Mouse (Mus musculus): ENCODE data around the gene Wdr73.
A peak's percentile ranks its signal among the peaks of the same experiment; 100 is the strongest.

Wdr73 gene

DNA sequence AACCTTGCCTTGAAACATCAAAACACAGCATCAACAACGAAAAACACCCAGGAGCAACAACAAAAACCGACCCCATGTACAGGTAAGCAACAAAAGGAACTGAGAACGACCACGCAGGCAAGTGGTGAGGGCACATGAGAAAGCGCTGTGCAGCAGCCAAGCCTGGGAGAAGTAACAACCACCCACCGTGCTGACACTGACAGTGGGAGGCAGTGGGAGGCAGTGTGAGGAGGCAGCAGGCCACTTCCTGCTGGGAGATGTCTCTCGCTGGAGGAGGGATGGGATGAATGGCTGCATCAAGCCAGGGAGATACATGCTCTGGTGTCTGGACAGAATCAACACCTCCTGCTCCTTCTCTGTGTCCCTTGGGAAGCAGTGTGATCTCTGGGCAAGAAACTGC lies 3.9 kb downstream of the Wdr73 start:
- ATAC-seq (ENCODE audit: insufficient number of reproducible peaks, low FRiP score, low TSS enrichment), result no peak

- ATAC-seq (ENCODE audit: insufficient number of reproducible peaks, low FRiP score, low TSS enrichment), result no peak
Observed at GRCm38 (mm10) chr7:80894815-80895519, 6.1 kb downstream of the Wdr73 start.

- ATAC-seq (ENCODE audit: insufficient number of reproducible peaks, low FRiP score, low TSS enrichment), result no peak
Observed at GRCm38 (mm10) chr7:80894196-80894595, 6.9 kb downstream of the Wdr73 start.

GRCm38 (mm10) chr7:80893753-80894129 lies 7.3 kb downstream of the Wdr73 start:
- 0 out of 2 replicates have a peak, but pooled peaks have one; percentile 5 for ATAC-seq (ENCODE audit: insufficient number of reproducible peaks, low FRiP score, low TSS enrichment)

DNA sequence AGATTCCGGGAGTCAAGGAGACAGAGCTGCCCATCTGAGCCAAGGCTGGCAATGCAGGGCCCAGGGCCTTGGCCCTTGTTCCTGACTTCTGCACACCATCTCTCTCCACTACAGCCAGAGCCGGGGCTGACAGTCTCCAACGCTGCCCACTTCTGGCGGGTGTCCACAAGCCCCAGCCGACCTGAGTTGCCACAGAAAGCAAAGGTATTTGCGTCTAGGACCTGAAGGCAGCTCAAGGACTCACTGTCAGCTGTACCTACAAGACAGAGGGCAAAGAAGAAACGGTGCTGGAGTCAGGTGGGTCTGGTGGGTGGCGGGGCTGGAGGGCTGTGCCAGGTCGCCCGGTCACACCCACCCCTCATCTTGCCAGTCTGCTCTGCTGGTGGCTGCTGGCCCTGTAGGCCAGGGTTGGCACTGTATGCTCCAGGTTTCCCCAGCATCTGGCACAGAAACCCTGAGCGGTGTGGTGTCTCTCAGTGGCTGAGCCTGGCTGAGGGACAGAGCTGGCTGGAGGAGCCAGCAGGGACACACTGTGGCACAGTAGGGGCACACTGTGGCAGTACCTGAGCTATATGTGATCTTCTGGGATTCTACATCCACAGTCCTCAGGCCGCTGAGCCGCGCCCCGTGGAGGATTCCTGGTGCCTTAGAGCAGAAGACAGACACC lies 7.8 kb downstream of the Wdr73 start:
- peak; percentile 73 for ATAC-seq (ENCODE audit: insufficient number of reproducible peaks, low FRiP score, low TSS enrichment)

- no peak for ATAC-seq (ENCODE audit: insufficient number of reproducible peaks, low FRiP score, low TSS enrichment)
Observed at GRCm38 (mm10) chr7:80889841-80890241, 11.2 kb downstream of the Wdr73 start.

GRCm38 (mm10) chr7:80889021-80889511 lies 12.0 kb downstream of the Wdr73 start:
- ATAC-seq (ENCODE audit: insufficient number of reproducible peaks, low FRiP score, low TSS enrichment), result no peak

- ATAC-seq (ENCODE audit: insufficient number of reproducible peaks, low FRiP score, low TSS enrichment), result no peak
Observed at GRCm38 (mm10) chr7:80888595-80888994, 12.5 kb downstream of the Wdr73 start.

DNA sequence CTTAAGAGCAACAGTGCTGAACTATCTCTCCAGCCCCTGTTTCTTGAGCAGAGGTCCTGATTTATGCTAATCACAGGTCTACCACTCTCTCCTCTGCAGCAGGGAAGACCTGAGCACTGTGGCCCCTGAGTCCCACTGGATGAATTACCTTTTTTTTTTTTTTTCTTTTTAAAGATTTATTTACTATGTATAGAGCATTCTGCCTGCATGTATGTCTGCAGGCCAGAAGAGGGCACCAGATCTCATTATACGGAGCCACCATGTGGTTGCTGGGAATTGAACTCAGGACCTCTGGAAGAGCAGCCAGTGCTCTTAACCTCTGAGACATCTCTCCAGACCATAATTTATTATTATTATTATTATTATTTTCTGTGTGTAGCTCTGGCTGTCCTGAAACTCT lies 15.4 kb downstream of the Wdr73 start:
- ATAC-seq (ENCODE audit: insufficient number of reproducible peaks, low FRiP score, low TSS enrichment), result no peak

- peak; percentile 97 for ATAC-seq (ENCODE audit: insufficient number of reproducible peaks, low FRiP score, low TSS enrichment)
Observed at GRCm38 (mm10) chr7:80882830-80883505, 18.1 kb downstream of the Wdr73 start.

- no peak for ATAC-seq (ENCODE audit: insufficient number of reproducible peaks, low FRiP score, low TSS enrichment)
Observed at GRCm38 (mm10) chr7:80875727-80876126, 25.3 kb downstream of the Wdr73 start.

DNA sequence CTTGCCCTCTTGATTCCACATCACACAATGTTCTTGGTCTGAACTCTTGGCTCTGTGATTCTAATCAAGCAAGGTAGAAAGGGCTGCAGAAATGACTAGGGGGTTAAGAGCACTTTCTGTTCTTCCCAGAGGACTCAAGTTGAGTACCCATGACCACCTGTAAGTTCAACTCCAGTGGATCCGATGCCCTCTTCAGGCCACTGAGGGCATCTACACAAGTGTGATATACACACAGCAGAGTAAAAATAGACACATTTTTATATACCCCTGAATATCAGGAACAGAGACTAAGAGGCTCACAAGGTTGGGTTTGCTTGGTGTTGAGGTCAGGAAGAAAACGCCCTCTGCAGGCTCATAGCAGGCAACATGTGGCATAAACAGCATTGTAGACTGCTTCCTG lies 27.4 kb downstream of the Wdr73 start:
- ATAC-seq (ENCODE audit: insufficient number of reproducible peaks, low FRiP score, low TSS enrichment), result no peak

GRCm38 (mm10) chr7:80873038-80873437 lies 28.0 kb downstream of the Wdr73 start:
- ATAC-seq (ENCODE audit: insufficient number of reproducible peaks, low FRiP score, low TSS enrichment), result no peak

GRCm38 (mm10) chr7:80868686-80869085 lies 32.4 kb downstream of the Wdr73 start:
- ATAC-seq (ENCODE audit: insufficient number of reproducible peaks, low FRiP score, low TSS enrichment), result no peak

GRCm38 (mm10) chr7:80866514-80867147 lies 34.4 kb downstream of the Wdr73 start:
- ATAC-seq (ENCODE audit: insufficient number of reproducible peaks, low FRiP score, low TSS enrichment), result no peak

DNA sequence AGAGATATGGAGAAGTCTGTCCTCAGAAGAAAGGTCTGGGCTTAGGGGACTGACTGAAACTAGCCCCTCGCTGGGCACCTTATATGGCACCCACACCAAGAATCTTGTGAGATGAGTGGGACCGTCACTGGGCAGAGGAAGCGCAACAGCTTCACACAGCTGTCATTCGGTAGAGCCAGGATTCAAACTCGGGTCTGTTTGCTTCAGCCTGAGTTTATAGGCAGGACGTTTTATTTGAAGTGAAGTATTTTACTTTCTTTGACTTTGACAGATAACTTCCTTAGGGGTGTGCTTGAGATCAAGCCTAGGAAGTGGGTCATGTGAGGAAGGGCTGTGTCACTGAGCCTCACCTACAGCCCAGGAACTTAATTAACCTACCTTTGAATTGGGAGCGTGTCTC lies 35.5 kb downstream of the Wdr73 start:
- ATAC-seq (ENCODE audit: insufficient number of reproducible peaks, low FRiP score, low TSS enrichment), result no peak

DNA sequence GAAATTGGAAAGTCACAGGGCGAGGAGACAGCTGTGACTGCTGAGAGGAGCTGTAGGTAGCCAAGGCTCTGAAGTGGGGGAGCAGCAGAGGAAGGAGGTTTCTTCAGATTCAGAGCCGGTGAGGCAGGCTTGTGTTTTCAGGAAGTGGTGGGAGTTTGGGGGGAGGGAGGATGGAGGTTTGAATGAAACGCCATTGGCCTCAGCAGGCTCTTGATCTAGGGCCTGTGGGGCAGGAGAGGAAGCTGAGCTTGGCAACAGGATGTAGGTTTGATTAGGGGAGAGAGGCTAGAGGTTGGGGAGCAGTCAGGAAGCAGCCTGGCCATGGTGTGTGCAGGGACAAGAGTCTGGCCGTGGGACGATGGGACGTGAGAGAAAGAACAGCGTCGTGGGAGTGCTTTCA lies 36.2 kb downstream of the Wdr73 start:
- ATAC-seq (ENCODE audit: insufficient number of reproducible peaks, low FRiP score, low TSS enrichment), result no peak

GRCm38 (mm10) chr7:80864151-80864550 lies 36.9 kb downstream of the Wdr73 start:
- ATAC-seq (ENCODE audit: insufficient number of reproducible peaks, low FRiP score, low TSS enrichment), result no peak

- ATAC-seq (ENCODE audit: insufficient number of reproducible peaks, low FRiP score, low TSS enrichment), result no peak
Observed at GRCm38 (mm10) chr7:80863520-80863919, 37.5 kb downstream of the Wdr73 start.

DNA sequence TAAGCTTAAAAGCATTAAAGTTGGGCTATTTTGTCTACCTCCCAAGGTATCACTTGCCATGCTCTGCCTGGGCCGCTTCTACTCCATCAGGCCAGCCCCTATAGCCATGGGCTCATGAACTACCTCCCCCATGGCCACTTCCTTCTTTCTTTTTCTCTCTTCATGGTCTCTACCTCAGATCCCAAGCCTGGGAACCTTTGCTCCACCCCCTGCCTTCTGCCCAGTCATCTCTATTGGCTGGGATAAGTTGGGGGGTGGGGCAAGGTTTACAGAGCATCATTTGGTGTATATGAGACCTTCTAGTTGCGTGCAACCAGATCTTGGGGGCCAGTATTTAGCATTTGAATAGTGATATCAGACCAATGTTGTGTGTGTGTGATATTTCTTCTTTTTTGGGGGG lies 38.6 kb downstream of the Wdr73 start:
- no peak for ATAC-seq (ENCODE audit: insufficient number of reproducible peaks, low FRiP score, low TSS enrichment)

DNA sequence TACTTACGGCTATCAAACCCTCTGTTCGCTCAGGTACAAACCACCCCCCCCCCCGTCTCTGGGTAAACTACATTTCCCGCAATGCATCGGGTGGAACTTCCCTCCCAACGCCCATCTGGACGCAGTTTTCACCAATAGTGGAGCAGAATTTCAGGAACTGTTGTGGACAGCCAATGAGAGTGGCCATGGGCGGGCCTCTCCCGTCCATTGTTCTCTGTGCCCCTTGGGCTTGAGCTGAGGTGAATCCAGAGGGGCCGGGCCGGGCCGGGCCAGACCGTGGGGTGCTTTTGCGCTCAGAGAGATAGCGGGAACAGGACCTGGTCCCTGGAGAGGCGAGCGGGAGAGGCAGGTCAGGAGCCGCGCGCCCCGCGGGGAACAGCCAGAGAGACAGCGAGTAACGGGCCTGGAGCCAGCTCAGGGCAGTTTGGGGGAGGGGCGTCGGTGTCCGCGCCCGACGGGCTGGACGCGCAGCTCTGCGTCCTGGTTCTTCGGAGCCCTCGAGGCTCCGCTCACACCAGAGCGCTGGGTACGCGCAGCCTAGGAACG lies 40.3 kb downstream of the Wdr73 start, which contains the start of gene Zscan2:
Gene Zscan2 (plus strand): TSS at position 192 of the 546 bp plus-strand sequence.
- ATAC-seq (ENCODE audit: insufficient number of reproducible peaks, low FRiP score, low TSS enrichment), result peak; percentile 99

Data from cerebellum, adult (tissue).